Mouse (Mus musculus) bone marrow macrophage, adult 2 months (primary cell): ENCODE data around the gene Pcid2. TPM values are rescaled to one million over a fixed set of nuclear protein-coding genes. Genes with fewer than 3 reads are reported as not detected.
"Not testable (repeated sequence)": the region's sequence is repeated elsewhere in the genome, so short reads cannot be mapped to it uniquely, and the experiment has no call there.

Source experiments
- H3K27ac ChIP-seq: 2 replicates; pipeline ENCODE4 v1.5.1; 2012; ENCODE audit warnings: low read depth, low read length; ENCODE audit not compliant: insufficient read depth
- H3K4me1 ChIP-seq: 2 replicates; pipeline ENCODE4 v1.6.1; 2012; ENCODE audit warnings: low read length; ENCODE audit not compliant: control insufficient read depth, insufficient read depth
- H3K4me3 ChIP-seq: 2 replicates; pipeline ENCODE4 v1.5.1; 2012; ENCODE audit warnings: mild to moderate bottlenecking, low read length, moderate library complexity; ENCODE audit not compliant: insufficient read depth
- CTCF ChIP-seq: IDR thresholded peaks from 2 replicates; pipeline ENCODE4 v1.5.1; 2012; ENCODE audit warnings: low read depth, mild to moderate bottlenecking, low read length, moderate library complexity
- POLR2A ChIP-seq: IDR thresholded peaks from 2 replicates; pipeline ENCODE4 v1.6.1; 2012; ENCODE audit warnings: mild to moderate bottlenecking, low read depth, low read length, borderline replicate concordance
- polyA plus RNA-seq: library from polyadenylated mRNA; stranded (reverse); fragments of >200 nt; gene quantifications from 2 replicates; pipeline ENCODE4 v1.2.4, GENCODE M21; 2012; ENCODE audit not compliant: missing spikeins, insufficient read depth, insufficient read length

Pcid2 gene
- polyA plus RNA-seq, 1 experiment = 16.4 TPM

DNA sequence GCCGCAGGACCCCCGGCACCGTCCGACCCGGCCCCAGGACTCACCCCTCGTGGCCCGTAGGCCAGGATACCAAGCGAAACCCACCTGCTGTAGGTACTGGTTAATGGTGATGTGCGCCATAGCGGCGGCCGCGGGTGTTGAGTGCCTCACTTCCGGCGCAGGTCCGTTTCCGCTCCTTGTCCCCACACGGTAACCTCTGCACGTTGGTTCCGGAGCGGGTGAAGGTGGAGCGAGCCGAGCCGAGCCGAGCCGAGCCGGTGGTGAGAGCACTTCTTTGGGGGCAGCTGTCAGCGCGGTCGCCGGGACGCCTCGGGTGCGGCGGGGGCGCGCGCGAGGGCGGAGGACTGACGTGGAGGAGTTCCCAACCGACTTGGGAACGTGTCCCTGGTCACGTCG, 570 bp downstream of the Pcid2 start:
- Histone ChIP-seq H3K27ac (peak overlapping the region; percentile 47), H3K4me1 (peaks cover 8% of the 10 kb centered on the region), H3K4me3 (peak overlapping the region; percentile 87)
- TF ChIP-seq POLR2A (no peak), CTCF (no peak)

DNA sequence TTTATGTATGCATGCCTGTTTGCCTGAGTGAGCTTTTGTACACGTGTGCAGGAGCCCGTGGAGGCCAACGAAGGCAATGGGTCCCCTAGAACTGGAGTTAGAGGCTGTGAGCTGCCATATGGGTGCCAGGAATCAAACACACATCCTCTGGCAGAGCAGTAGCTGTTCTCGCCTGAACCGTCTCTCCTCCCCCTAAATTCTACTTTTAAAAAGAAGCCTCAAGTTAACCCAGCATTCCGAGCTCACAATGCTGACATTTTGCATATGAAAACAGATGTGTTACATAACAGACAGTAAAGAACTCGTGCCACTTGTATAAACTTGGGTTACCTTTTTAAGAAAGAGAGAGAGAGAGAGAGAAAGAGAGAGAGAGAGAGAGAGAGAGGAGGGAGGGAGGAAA, 27.7 kb downstream of the Pcid2 start:
- TF ChIP-seq CTCF = no peak
- no peak for TF ChIP-seq POLR2A
- Histone ChIP-seq H3K4me1 (peaks cover 9% of the 10 kb centered on the region), H3K4me3 (no peak overlapping the region), H3K27ac (no peak overlapping the region)

DNA sequence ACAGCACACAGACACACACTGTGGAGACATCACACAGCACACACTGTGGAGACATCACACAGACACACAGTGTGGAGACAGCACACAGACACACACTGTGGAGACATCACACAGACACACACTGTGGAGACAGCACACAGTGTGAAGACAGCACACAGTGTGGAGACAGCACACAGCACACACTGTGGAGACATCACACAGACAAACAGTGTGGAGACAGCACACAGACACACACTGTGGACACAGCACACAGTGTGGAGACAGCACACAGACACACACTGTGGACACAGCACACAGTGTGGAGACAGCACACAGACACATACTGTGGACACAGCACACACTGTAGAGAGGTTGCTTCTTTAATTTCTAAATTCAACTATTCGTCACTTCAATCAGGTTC, 29.7 kb downstream of the Pcid2 start:
- not testable (repeated sequence) for H3K4me1 ChIP-seq, H3K27ac ChIP-seq, H3K4me3 ChIP-seq

DNA sequence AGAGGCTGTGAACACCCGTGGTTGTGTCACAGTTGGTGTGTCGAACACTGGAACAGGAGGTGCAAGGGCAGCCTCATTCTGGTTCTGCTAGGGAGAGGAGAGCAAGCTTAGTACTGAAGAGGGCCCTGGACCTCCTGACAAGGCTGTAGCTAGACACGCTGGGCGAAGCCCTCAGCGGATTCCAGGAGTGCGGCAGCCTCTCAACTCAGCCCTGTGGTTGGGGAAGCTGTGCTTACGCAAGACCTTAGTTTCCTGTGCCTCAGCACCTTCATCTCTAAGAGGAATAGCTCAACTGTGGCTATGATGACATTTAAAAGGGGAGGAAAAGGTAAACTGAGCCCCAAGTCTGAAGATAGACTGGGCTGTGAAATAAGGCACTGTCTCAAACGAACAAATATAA, 30.2 kb downstream of the Pcid2 start:
- Histone ChIP-seq H3K4me1 (peaks cover 9% of the 10 kb centered on the region), H3K27ac (no peak overlapping the region), H3K4me3 (no peak overlapping the region)
- no peak for TF ChIP-seq CTCF
- TF ChIP-seq POLR2A = no peak

DNA sequence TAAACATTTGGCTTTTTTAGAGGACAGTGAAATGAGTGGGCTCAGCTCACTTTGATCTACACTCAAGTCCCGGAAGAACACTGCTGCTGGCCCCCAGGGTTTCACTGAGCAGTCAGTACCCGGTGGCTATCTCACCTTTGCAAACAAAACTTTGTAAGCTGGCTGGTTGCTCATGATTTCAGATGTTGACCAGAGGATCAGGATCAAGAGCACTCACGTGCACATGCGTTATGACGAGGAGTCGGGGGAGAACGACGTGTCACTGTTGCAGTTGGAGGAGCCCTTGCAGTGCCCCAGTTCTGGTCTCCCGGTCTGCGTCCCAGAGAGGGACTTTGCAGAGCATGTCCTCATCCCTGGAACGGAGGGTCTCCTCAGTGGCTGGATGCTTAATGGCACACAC, 32.0 kb downstream of the Pcid2 start:
- no peak for TF ChIP-seq CTCF
- TF ChIP-seq POLR2A = no peak
- H3K4me3 ChIP-seq = no peak overlapping the region
- H3K27ac ChIP-seq = no peak overlapping the region
- H3K4me1 ChIP-seq = peaks cover 9% of the 10 kb centered on the region

DNA sequence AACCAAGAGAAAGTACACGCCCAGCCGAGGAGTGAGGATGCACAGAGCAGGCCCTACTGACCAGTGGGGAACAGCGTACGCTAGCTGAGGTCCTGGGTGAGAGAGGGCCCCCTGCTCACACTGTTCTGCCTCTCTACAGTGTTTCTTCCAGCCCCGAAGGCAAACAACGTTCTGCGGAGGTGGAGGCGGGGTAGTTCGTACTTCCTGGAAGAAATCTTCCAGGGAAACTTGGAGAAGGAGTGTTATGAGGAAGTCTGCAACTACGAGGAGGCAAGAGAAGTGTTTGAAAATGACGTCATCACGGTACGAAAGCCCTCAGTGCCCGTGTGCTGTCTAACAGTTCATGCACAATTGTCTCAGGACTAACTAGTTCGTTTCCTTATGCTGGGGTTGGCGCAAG, 42.1 kb downstream of the Pcid2 start:
- H3K4me3 ChIP-seq = no peak overlapping the region
- peaks cover 7% of the 10 kb centered on the region for H3K4me1 ChIP-seq
- TF ChIP-seq POLR2A = no peak
- TF ChIP-seq CTCF = no peak
- H3K27ac ChIP-seq = no peak overlapping the region

DNA sequence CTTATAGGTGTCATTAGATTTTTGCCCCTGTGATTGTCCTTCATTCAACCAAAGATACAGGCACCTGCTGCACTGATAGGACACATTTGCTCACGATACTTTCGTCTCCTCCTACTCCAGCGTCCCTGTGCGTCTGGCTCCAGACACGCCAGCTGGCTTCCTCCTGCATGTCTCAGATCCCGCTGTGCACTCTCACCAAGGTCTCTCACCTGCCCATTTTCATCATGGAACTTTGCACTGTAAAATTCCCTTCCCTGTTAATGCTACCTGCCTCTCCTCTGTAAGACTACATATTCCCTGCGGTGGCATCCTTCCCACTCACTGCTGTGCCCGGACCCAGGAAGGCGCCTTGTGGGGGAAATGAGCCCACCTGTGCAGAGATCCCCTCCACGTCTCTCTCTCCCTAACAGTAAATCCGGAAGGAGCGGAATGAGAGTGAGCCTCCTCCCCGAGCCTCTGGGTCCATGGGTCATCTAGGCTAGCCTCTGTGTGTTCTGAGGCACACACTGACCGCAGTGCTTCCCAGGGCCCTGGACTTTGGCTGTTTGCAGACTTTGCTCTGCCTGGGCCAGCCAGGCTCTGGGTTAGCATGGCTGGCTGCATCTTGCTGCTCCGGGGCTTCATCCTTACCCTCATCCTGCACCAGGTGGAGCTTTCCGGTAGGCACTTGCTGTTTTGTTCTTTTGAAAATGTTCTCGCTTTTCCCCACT, 44.7 kb downstream of the Pcid2 start, which contains the start of gene Proz:
Proz (plus strand) TSS at position 474 of the 710 bp plus-strand sequence.
- no peak within 1 kb of the TSS for H3K4me3 ChIP-seq

DNA sequence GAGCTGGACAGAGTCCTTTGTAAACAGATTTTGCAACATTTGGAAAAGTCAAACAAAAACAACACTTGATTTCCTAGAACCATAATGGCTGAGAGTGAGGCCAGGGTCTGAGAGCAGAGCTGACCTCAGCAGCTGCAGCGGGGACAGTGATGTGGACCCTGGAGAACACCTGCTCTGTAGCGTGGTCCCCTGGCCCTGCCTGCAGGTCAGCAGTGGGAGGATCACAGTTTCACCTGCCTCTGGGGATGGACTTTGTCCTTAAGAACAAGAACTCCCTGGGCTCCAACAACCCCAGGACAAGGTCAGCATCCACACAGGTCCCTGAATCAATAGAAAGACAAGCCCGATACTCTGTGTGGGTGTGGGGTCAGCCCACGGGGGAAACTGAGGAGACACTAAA, 47.9 kb downstream of the Pcid2 start:
- Histone ChIP-seq H3K4me1 (no peaks in the 10 kb centered on the region), H3K4me3 (no peak overlapping the region), H3K27ac (no peak overlapping the region)
- TF ChIP-seq POLR2A = no peak
- TF ChIP-seq CTCF = no peak

More for the DNA sequence above, 44.7 kb downstream of the Pcid2 start, which contains the start of gene Proz:
- Histone ChIP-seq H3K4me1 (peaks cover 7% of the 10 kb centered on the region), H3K27ac (no peak within 1 kb of the TSS)
- TF ChIP-seq POLR2A = no peak

DNA sequence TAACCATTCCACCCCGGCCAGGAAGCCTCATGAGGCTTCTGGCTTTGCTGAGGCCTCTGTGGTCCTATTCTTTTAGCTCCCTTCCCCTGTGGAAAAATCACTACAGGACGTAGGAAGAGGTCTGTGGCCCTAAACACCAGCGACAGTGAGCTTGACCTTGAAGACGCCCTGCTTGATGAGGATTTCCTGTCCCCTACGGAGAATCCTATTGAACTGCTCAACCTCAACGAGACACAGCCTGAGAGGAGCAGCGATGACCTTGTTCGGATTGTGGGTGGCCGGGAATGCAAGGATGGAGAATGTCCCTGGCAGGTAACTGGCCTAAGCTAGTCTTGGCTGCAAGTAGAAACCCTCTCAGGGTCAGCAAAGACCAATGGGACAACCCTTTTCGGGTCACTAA, 54.7 kb downstream of the Pcid2 start:
- H3K4me1 ChIP-seq = no peaks in the 10 kb centered on the region
- no peak for TF ChIP-seq POLR2A
- no peak for TF ChIP-seq CTCF
- H3K4me3 ChIP-seq = no peak overlapping the region
- no peak overlapping the region for H3K27ac ChIP-seq

DNA sequence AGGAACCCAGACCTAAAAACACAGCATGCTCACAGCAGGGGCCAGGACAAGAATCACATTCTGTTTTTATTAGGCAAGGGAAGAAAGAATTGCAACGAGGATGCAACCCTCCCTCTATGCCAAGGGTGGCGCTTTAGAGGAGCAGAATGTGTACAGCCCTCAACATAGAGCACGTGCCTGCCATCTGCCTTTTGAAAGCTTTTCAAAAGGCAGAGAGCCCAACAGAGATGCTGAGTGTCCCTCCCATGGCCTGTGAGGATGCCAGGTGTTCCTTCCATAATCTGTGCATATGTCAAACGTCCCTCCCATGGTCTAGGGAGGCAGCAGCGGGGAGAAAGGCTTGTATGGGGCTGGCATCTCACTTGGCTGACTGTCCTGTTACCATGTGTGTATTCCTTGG, 57.6 kb downstream of the Pcid2 start:
- H3K4me3 ChIP-seq = no peak overlapping the region
- TF ChIP-seq CTCF (no peak), POLR2A (no peak)
- no peaks in the 10 kb centered on the region for H3K4me1 ChIP-seq
- H3K27ac ChIP-seq = no peak overlapping the region

DNA sequence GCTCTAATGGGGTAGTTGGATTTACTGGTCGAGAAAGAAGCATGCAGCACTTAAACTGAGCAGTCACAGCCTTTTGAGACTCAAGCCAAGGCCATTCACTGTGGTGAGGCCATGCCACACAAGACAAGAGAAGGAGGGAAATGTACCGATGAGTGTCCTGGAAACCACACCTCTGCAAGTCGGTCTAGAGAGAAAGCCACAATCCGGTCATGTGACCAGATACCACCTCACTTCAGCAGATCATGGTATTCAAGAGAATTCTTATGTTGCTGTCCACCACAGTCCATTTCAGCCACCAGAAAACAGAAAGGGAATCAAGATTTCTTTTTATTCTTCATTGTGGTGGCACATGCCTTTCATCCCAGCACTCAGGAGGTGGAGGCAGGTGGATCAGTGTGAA, 63.8 kb downstream of the Pcid2 start:
- no peak overlapping the region for H3K27ac ChIP-seq
- H3K4me1 ChIP-seq = peaks cover 21% of the 10 kb centered on the region
- H3K4me3 ChIP-seq = no peak overlapping the region
- no peak for TF ChIP-seq CTCF
- TF ChIP-seq POLR2A = no peak
